Mouse (Mus musculus): ENCODE data around the gene Lmln. TPM values are rescaled to one million over a fixed set of nuclear protein-coding genes. Genes with fewer than 3 reads are reported as not detected.
"Not testable (repeated sequence)": the region's sequence is repeated elsewhere in the genome, so short reads cannot be mapped to it uniquely, and the experiment has no call there.

Lmln gene
- polyA plus RNA-seq, 1 experiment from 2014 or later = 3.7 TPM

- no peak for ATAC-seq (ENCODE audit: low read depth)
- H3K9me3 ChIP-seq = no peaks in the 10 kb centered on the region
- WGBS = 90% methylated on average over 4 of the region's 4 CpGs
Measured at GRCm38 (mm10) chr16:33148135-33148534, 85.8 kb downstream of the Lmln start.

GRCm38 (mm10) chr16:33150875-33151274 lies 88.6 kb downstream of the Lmln start:
- not testable (repeated sequence) for H3K27ac ChIP-seq (replicated peaks); H3K4me1 ChIP-seq (replicated peaks); H3K9ac ChIP-seq; H3K27me3 ChIP-seq; H3K9me3 ChIP-seq; H3K4me2 ChIP-seq; H3K4me3 ChIP-seq; ATAC-seq (ENCODE audit: low read depth); H3K36me3 ChIP-seq
- 81% methylated on average over 9 of the region's 9 CpGs for WGBS

More at GRCm38 (mm10) chr16:33148135-33148534, 85.8 kb downstream of the Lmln start:
- Histone ChIP-seq H3K36me3 (no peaks in the 10 kb centered on the region), H3K4me2 (no peak overlapping the region), H3K4me1 (replicated peaks) (no peaks in the 10 kb centered on the region), H3K27ac (replicated peaks) (no peak overlapping the region), H3K4me3 (no peak overlapping the region), H3K27me3 (no peaks in the 10 kb centered on the region), H3K9ac (no peak overlapping the region)

GRCm38 (mm10) chr16:33151558-33151957 lies 89.2 kb downstream of the Lmln start:
- Histone ChIP-seq H3K4me1 (replicated peaks) (no peaks in the 10 kb centered on the region), H3K4me2 (no peak overlapping the region), H3K27ac (replicated peaks) (no peak overlapping the region), H3K4me3 (no peak overlapping the region), H3K36me3 (no peaks in the 10 kb centered on the region), H3K9me3 (no peaks in the 10 kb centered on the region), H3K9ac (no peak overlapping the region), H3K27me3 (no peaks in the 10 kb centered on the region)
- WGBS = 77% methylated on average over 8 of the region's 8 CpGs
- no peak for ATAC-seq (ENCODE audit: low read depth)

GRCm38 (mm10) chr16:33154992-33155391 lies 92.7 kb downstream of the Lmln start:
- Histone ChIP-seq H3K4me1 (replicated peaks) (no peaks in the 10 kb centered on the region), H3K4me3 (no peak overlapping the region), H3K36me3 (no peaks in the 10 kb centered on the region), H3K27ac (replicated peaks) (no peak overlapping the region), H3K4me2 (no peak overlapping the region), H3K9me3 (no peaks in the 10 kb centered on the region), H3K9ac (no peak overlapping the region), H3K27me3 (no peaks in the 10 kb centered on the region)
- no peak for ATAC-seq (ENCODE audit: low read depth)
- WGBS = 55% methylated on average over 4 of the region's 4 CpGs

- 83% methylated on average over 11 of the region's 11 CpGs for WGBS
- H3K27ac ChIP-seq (replicated peaks) = no peak overlapping the region
- no peak overlapping the region for H3K4me3 ChIP-seq
- H3K4me2 ChIP-seq = no peak overlapping the region
- H3K27me3 ChIP-seq = no peaks in the 10 kb centered on the region
- H3K9ac ChIP-seq = no peak overlapping the region
- H3K4me1 ChIP-seq (replicated peaks) = no peaks in the 10 kb centered on the region
- no peak for ATAC-seq (ENCODE audit: low read depth)
- no peaks in the 10 kb centered on the region for H3K36me3 ChIP-seq
- H3K9me3 ChIP-seq = no peaks in the 10 kb centered on the region
Measured at GRCm38 (mm10) chr16:33158006-33158405, 95.7 kb downstream of the Lmln start.

- ATAC-seq (ENCODE audit: low read depth) = no peak
- Histone ChIP-seq H3K4me3 (no peak overlapping the region), H3K4me2 (no peak overlapping the region), H3K27ac (replicated peaks) (no peak overlapping the region), H3K36me3 (no peaks in the 10 kb centered on the region), H3K9me3 (no peaks in the 10 kb centered on the region), H3K4me1 (replicated peaks) (no peaks in the 10 kb centered on the region), H3K9ac (no peak overlapping the region), H3K27me3 (no peaks in the 10 kb centered on the region)
- 79% methylated on average over 14 of the region's 14 CpGs for WGBS
Measured at GRCm38 (mm10) chr16:33158590-33159071, 96.3 kb downstream of the Lmln start.

- no peak for ATAC-seq (ENCODE audit: low read depth)
- H3K27ac ChIP-seq (replicated peaks) = no peak overlapping the region
- WGBS = 96% methylated on average over 2 of the region's 2 CpGs
- no peaks in the 10 kb centered on the region for H3K36me3 ChIP-seq
- H3K9me3 ChIP-seq = no peaks in the 10 kb centered on the region
- no peaks in the 10 kb centered on the region for H3K27me3 ChIP-seq
- H3K9ac ChIP-seq = no peak overlapping the region
- no peak overlapping the region for H3K4me3 ChIP-seq
- no peaks in the 10 kb centered on the region for H3K4me1 ChIP-seq (replicated peaks)
- H3K4me2 ChIP-seq = no peak overlapping the region
Measured at GRCm38 (mm10) chr16:33159363-33159762, 97.0 kb downstream of the Lmln start.

GRCm38 (mm10) chr16:33163330-33164090 lies 101.2 kb downstream of the Lmln start:
- Histone ChIP-seq H3K9ac (no peak overlapping the region), H3K4me1 (replicated peaks) (no peaks in the 10 kb centered on the region), H3K27ac (replicated peaks) (no peak overlapping the region), H3K4me2 (no peak overlapping the region), H3K27me3 (no peaks in the 10 kb centered on the region), H3K9me3 (no peaks in the 10 kb centered on the region), H3K36me3 (no peaks in the 10 kb centered on the region), H3K4me3 (no peak overlapping the region)
- WGBS = 86% methylated on average over 13 of the region's 13 CpGs
- no peak for ATAC-seq (ENCODE audit: low read depth)

- not testable (repeated sequence) for H3K27me3 ChIP-seq; H3K9me3 ChIP-seq; H3K4me3 ChIP-seq; H3K36me3 ChIP-seq; H3K27ac ChIP-seq (replicated peaks); H3K9ac ChIP-seq; ATAC-seq (ENCODE audit: low read depth); H3K4me2 ChIP-seq; H3K4me1 ChIP-seq (replicated peaks)
- WGBS = 75% methylated on average over 6 of the region's 6 CpGs
Measured at GRCm38 (mm10) chr16:33166284-33166683, 104.0 kb downstream of the Lmln start.

- H3K9me3 ChIP-seq = no peaks in the 10 kb centered on the region
- no peaks in the 10 kb centered on the region for H3K4me1 ChIP-seq (replicated peaks)
- no peak overlapping the region for H3K4me2 ChIP-seq
- no peaks in the 10 kb centered on the region for H3K36me3 ChIP-seq
- ATAC-seq (ENCODE audit: low read depth) = no peak
- H3K9ac ChIP-seq = no peak overlapping the region
- WGBS = 44% methylated on average over 5 of the region's 5 CpGs
- H3K4me3 ChIP-seq = no peak overlapping the region
- H3K27me3 ChIP-seq = no peaks in the 10 kb centered on the region
- no peak overlapping the region for H3K27ac ChIP-seq (replicated peaks)
Measured at GRCm38 (mm10) chr16:33167537-33167936, 105.2 kb downstream of the Lmln start.

- no peak for ATAC-seq (ENCODE audit: low read depth)
- H3K4me2 ChIP-seq = no peak overlapping the region
- no peaks in the 10 kb centered on the region for H3K9me3 ChIP-seq
- no peak overlapping the region for H3K4me3 ChIP-seq
- 83% methylated on average over 8 of the region's 8 CpGs for WGBS
- no peaks in the 10 kb centered on the region for H3K4me1 ChIP-seq (replicated peaks)
- H3K36me3 ChIP-seq = no peaks in the 10 kb centered on the region
- no peaks in the 10 kb centered on the region for H3K27me3 ChIP-seq
- H3K27ac ChIP-seq (replicated peaks) = no peak overlapping the region
- no peak overlapping the region for H3K9ac ChIP-seq
Measured at GRCm38 (mm10) chr16:33169471-33170034, 107.2 kb downstream of the Lmln start.

- Histone ChIP-seq H3K36me3 (no peaks in the 10 kb centered on the region), H3K4me1 (replicated peaks) (no peaks in the 10 kb centered on the region), H3K9ac (no peak overlapping the region), H3K9me3 (no peaks in the 10 kb centered on the region), H3K4me3 (no peak overlapping the region), H3K27me3 (no peaks in the 10 kb centered on the region), H3K4me2 (no peak overlapping the region), H3K27ac (replicated peaks) (no peak overlapping the region)
- 82% methylated on average over 9 of the region's 9 CpGs for WGBS
- no peak for ATAC-seq (ENCODE audit: low read depth)
Measured at GRCm38 (mm10) chr16:33170716-33171587, 108.6 kb downstream of the Lmln start.
